Mouse (Mus musculus) limb, embryonic 12.5 days (tissue): Measurements from ENCODE around the gene Azin2. TPM values are rescaled to one million over a fixed set of nuclear protein-coding genes. Genes with fewer than 3 reads are reported as not detected.

Experiments used
- ATAC-seq: fragments of 200-750 bp; cut with Nextera tagmentation; 2 replicates; pipeline ENCODE4 v1.8.0; 2017; ENCODE audit warnings: low read depth, moderate TSS enrichment; ENCODE audit not compliant: insufficient number of reproducible peaks, insufficient read depth, low FRiP score, low TSS enrichment
- H3K27ac ChIP-seq: fragments of 300-500 bp; sonication (generic); 2 replicates; pipeline ENCODE4 v1.5.1; 2016; ENCODE audit warnings: mild to moderate bottlenecking, moderate library complexity
- H3K27me3 ChIP-seq: fragments of 300-500 bp; sonication (generic); 2 replicates; pipeline ENCODE4 v1.6.1; 2016; ENCODE audit warnings: mild to moderate bottlenecking, moderate library complexity
- H3K36me3 ChIP-seq: fragments of 300-500 bp; sonication (generic); 2 replicates; pipeline ENCODE4 v1.6.1; 2016; ENCODE audit warnings: mild to moderate bottlenecking, moderate library complexity
- H3K4me1 ChIP-seq: fragments of 300-500 bp; sonication (generic); replicated peaks from 2 replicates; pipeline ENCODE4 v1.6.1; 2016
- H3K4me2 ChIP-seq: fragments of 300-500 bp; sonication (generic); 2 replicates; pipeline ENCODE4 v1.6.1; 2016; ENCODE audit warnings: mild to moderate bottlenecking, moderate library complexity
- H3K4me3 ChIP-seq: fragments of 300-500 bp; sonication (generic); replicated peaks from 2 replicates; pipeline ENCODE4 v1.5.1; 2016; ENCODE audit warnings: mild to moderate bottlenecking
- H3K9ac ChIP-seq: fragments of 300-500 bp; sonication (generic); replicated peaks from 2 replicates; pipeline ENCODE4 v1.6.1; 2016; ENCODE audit warnings: mild to moderate bottlenecking, moderate library complexity
- H3K9me3 ChIP-seq: fragments of 300-500 bp; sonication (generic); 2 replicates; pipeline ENCODE4 v1.6.1; 2016; ENCODE audit warnings: mild to moderate bottlenecking, moderate library complexity
- WGBS: fragments of 180-500 bp; shearing (Covaris S2); methylation state at CpG from one replicate; pipeline ENCODE4 v1.1.7; 2016; 5-methylcytosine and 5-hydroxymethylcytosine counted together
- polyA plus RNA-seq: library from polyadenylated mRNA; unstranded; fragments of >200 nt; fragmentation: Nextera tagmentation; extraction: Ambion mirVana; gene quantifications from 2 replicates; pipeline ENCODE4 v1.2.1, GENCODE M21; 2016

Gene Azin2
- 22.4 and 26.0 TPM in 2 replicates for polyA plus RNA-seq

- Histone ChIP-seq H3K9ac (peak within 1 kb of the TSS; percentile 80), H3K9me3 (no peaks in the 10 kb centered on the region), H3K4me2 (peak within 1 kb of the TSS; percentile 91), H3K4me1 (peaks cover 29% of the 10 kb centered on the region), H3K27ac (peak within 1 kb of the TSS; percentile 82), H3K36me3 (no peaks in the 10 kb centered on the region), H3K4me3 (peak within 1 kb of the TSS; percentile 75), H3K27me3 (peaks cover 10% of the 10 kb centered on the region)
- ATAC-seq = peak; percentile 91
- under 1% methylated on average over 71 of the region's 72 CpGs for WGBS
Measured at GRCm38 (mm10) chr4:128962029-128962925, at the start of gene Azin2. Azin2 (minus strand) TSS chr4:128962442.

- H3K9me3 ChIP-seq = no peaks in the 10 kb centered on the region
- WGBS = 58% methylated on average over 15 of the region's 15 CpGs
- H3K27ac ChIP-seq = no peak overlapping the region
- H3K36me3 ChIP-seq = peaks cover 53% of the 10 kb centered on the region
- no peak for ATAC-seq
- H3K4me1 ChIP-seq = peaks cover 16% of the 10 kb centered on the region
- H3K4me2 ChIP-seq = no peak overlapping the region
- no peaks in the 10 kb centered on the region for H3K27me3 ChIP-seq
- H3K9ac ChIP-seq = no peak overlapping the region
- no peak overlapping the region for H3K4me3 ChIP-seq
Measured at GRCm38 (mm10) chr4:129011604-129012121, 49.4 kb upstream of the Azin2 start.

GRCm38 (mm10) chr4:129009521-129009920, 47.3 kb upstream of the Azin2 start:
- H3K9ac ChIP-seq = no peak overlapping the region
- H3K4me2 ChIP-seq = no peak overlapping the region
- peaks cover 7% of the 10 kb centered on the region for H3K4me1 ChIP-seq
- H3K9me3 ChIP-seq = no peaks in the 10 kb centered on the region
- H3K36me3 ChIP-seq = peaks cover 74% of the 10 kb centered on the region
- H3K4me3 ChIP-seq = no peak overlapping the region
- H3K27ac ChIP-seq = 0 out of 2 replicates have a peak overlapping the region, but pooled peaks have one; percentile 18
- ATAC-seq = no peak
- WGBS = 37% methylated on average over 5 of the region's 5 CpGs
- H3K27me3 ChIP-seq = no peaks in the 10 kb centered on the region

GRCm38 (mm10) chr4:129008672-129009071, 46.4 kb upstream of the Azin2 start:
- no peak for ATAC-seq
- Histone ChIP-seq H3K4me2 (no peak overlapping the region), H3K4me3 (no peak overlapping the region), H3K9ac (no peak overlapping the region), H3K9me3 (no peaks in the 10 kb centered on the region), H3K36me3 (peaks cover 79% of the 10 kb centered on the region), H3K27ac (no peak overlapping the region), H3K27me3 (no peaks in the 10 kb centered on the region), H3K4me1 (peaks cover 7% of the 10 kb centered on the region)
- WGBS = 79% methylated on average over 3 of the region's 3 CpGs

GRCm38 (mm10) chr4:129008006-129008519, 45.8 kb upstream of the Azin2 start:
- H3K9me3 ChIP-seq = no peaks in the 10 kb centered on the region
- H3K4me1 ChIP-seq = peaks cover 1% of the 10 kb centered on the region
- no peak overlapping the region for H3K9ac ChIP-seq
- peaks cover 85% of the 10 kb centered on the region for H3K36me3 ChIP-seq
- no peaks in the 10 kb centered on the region for H3K27me3 ChIP-seq
- 84% methylated on average over 12 of the region's 12 CpGs for WGBS
- no peak overlapping the region for H3K4me3 ChIP-seq
- H3K27ac ChIP-seq = no peak overlapping the region
- H3K4me2 ChIP-seq = no peak overlapping the region
- no peak for ATAC-seq

- no peaks in the 10 kb centered on the region for H3K27me3 ChIP-seq
- no peaks in the 10 kb centered on the region for H3K9me3 ChIP-seq
- H3K9ac ChIP-seq = no peak overlapping the region
- H3K4me1 ChIP-seq = peaks cover 9% of the 10 kb centered on the region
- H3K27ac ChIP-seq = no peak overlapping the region
- peaks cover 95% of the 10 kb centered on the region for H3K36me3 ChIP-seq
- no peak overlapping the region for H3K4me2 ChIP-seq
- no peak for ATAC-seq
- H3K4me3 ChIP-seq = no peak overlapping the region
- 91% methylated on average over 8 of the region's 8 CpGs for WGBS
Measured at GRCm38 (mm10) chr4:129003720-129004119, 41.5 kb upstream of the Azin2 start.

GRCm38 (mm10) chr4:129000786-129001185, 38.5 kb upstream of the Azin2 start:
- no peak for ATAC-seq
- Histone ChIP-seq H3K4me1 (peaks cover 26% of the 10 kb centered on the region), H3K4me2 (no peak overlapping the region), H3K27ac (no peak overlapping the region), H3K36me3 (peaks cover 66% of the 10 kb centered on the region), H3K4me3 (no peak overlapping the region), H3K9me3 (no peaks in the 10 kb centered on the region), H3K27me3 (no peaks in the 10 kb centered on the region), H3K9ac (no peak overlapping the region)
- WGBS = 86% methylated on average over 3 of the region's 3 CpGs

GRCm38 (mm10) chr4:128998401-128998800, 36.2 kb upstream of the Azin2 start:
- Histone ChIP-seq H3K4me3 (no peak overlapping the region), H3K4me2 (no peak overlapping the region), H3K9me3 (no peaks in the 10 kb centered on the region), H3K4me1 (peaks cover 39% of the 10 kb centered on the region), H3K27ac (peak overlapping the region; percentile 18; the same call in 1 of the 2 replicates), H3K27me3 (no peaks in the 10 kb centered on the region), H3K9ac (no peak overlapping the region), H3K36me3 (peaks cover 49% of the 10 kb centered on the region)
- WGBS = 73% methylated on average over 8 of the region's 8 CpGs
- ATAC-seq = no peak

- Histone ChIP-seq H3K9ac (no peak overlapping the region), H3K27ac (no peak overlapping the region), H3K36me3 (peaks cover 38% of the 10 kb centered on the region), H3K27me3 (no peaks in the 10 kb centered on the region), H3K4me1 (peaks cover 42% of the 10 kb centered on the region), H3K9me3 (no peaks in the 10 kb centered on the region), H3K4me2 (no peak overlapping the region), H3K4me3 (no peak overlapping the region)
- 84% methylated on average over 8 of the region's 8 CpGs for WGBS
- ATAC-seq = no peak
Measured at GRCm38 (mm10) chr4:128997258-128997657, 35.0 kb upstream of the Azin2 start.

GRCm38 (mm10) chr4:128995238-128995637, 33.0 kb upstream of the Azin2 start:
- 84% methylated on average over 7 of the region's 7 CpGs for WGBS
- no peak overlapping the region for H3K9ac ChIP-seq
- no peak for ATAC-seq
- no peak overlapping the region for H3K27ac ChIP-seq
- no peaks in the 10 kb centered on the region for H3K9me3 ChIP-seq
- H3K27me3 ChIP-seq = no peaks in the 10 kb centered on the region
- H3K4me3 ChIP-seq = no peak overlapping the region
- H3K4me2 ChIP-seq = no peak overlapping the region
- H3K36me3 ChIP-seq = peaks cover 17% of the 10 kb centered on the region
- peaks cover 46% of the 10 kb centered on the region for H3K4me1 ChIP-seq

GRCm38 (mm10) chr4:128993675-128994074, 31.4 kb upstream of the Azin2 start:
- Histone ChIP-seq H3K9me3 (no peaks in the 10 kb centered on the region), H3K4me2 (peak overlapping the region; percentile 87), H3K9ac (peak overlapping the region; percentile 82), H3K4me3 (peak overlapping the region; percentile 90), H3K36me3 (peaks cover 4% of the 10 kb centered on the region; the same call in 1 of the 2 replicates), H3K4me1 (peaks cover 37% of the 10 kb centered on the region), H3K27me3 (no peaks in the 10 kb centered on the region), H3K27ac (peak overlapping the region; percentile 78)
- WGBS = under 1% methylated on average over 12 of the region's 12 CpGs
- ATAC-seq = no peak
